Comparison of ENCODE assay signal across 9 mouse cellular contexts in the genomic region with DNA sequence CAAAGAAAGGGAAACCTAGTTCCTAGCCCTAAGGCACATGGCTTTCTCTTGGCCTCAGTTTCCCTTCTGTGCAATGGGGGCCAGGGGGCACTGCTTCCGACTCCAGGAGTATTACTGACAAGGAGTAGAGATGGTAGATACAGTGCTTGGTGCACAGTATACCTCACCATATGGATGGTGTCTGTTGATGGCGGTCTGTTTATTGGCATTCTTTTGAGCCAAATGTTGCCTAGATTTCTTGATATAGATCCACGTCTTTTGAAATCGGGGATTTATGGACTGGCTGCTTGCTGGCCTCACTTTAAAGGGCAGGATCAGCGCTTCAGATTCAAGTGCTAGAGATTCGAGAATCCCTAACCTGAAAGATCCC. TPM values are rescaled to one million over a fixed set of nuclear protein-coding genes. Genes with fewer than 3 reads are reported as not detected.
DNase-seq lines count a peak whose midpoint lies in the region; ATAC-seq lines count a peak whose summit lies in the region.
"Had no signal": no experiment of that assay in that cellular context is flagged by ENCODE, and none has a peak within 500 bp of the region (broad histone marks: within the 10 kb centered on the region; RNA-seq: fewer than 3 reads in every experiment).

No protein-coding gene starts in this region.

- peak overlapping the region in 1 of 2 experiments; percentile 13; a peak in 1 of 4 replicates for H3K4me3 ChIP-seq in heart, embryonic 14.5 days (ENCODE audit: control insufficient read depth in 1 of 2, insufficient read depth in 1 of 2, low read depth in 1 of 2, low read length in 2 of 2)
- H3K4me3 ChIP-seq in embryonic facial prominence, embryonic 10.5 days: peak overlapping the region; percentile 40
- no peak overlapping the region for H3K4me3 ChIP-seq in hindbrain, embryonic 16.5 days (ENCODE audit: low read length)
- H3K4me3 ChIP-seq in midbrain, embryonic 15.5 days: no peak overlapping the region

- H3K9me3 ChIP-seq in heart, embryonic 14.5 days (ENCODE audit: control insufficient read depth, low read length): no peaks in the 10 kb centered on the region
- no peaks in the 10 kb centered on the region for H3K9me3 ChIP-seq in embryonic facial prominence, embryonic 10.5 days
- no peaks in the 10 kb centered on the region for H3K9me3 ChIP-seq in hindbrain, embryonic 16.5 days (ENCODE audit: control insufficient read depth, low read length)
- no peaks in the 10 kb centered on the region for H3K9me3 ChIP-seq in midbrain, embryonic 15.5 days

- H3K4me1 ChIP-seq in heart, embryonic 14.5 days (ENCODE audit: control insufficient read depth in 2 of 2, insufficient read depth in 2 of 2, low read length in 2 of 2): peaks cover 75 to 84% of the 10 kb centered on the region in 2 experiments
- peaks cover 100% of the 10 kb centered on the region for H3K4me1 ChIP-seq in embryonic facial prominence, embryonic 10.5 days
- peaks cover 52% of the 10 kb centered on the region for H3K4me1 ChIP-seq in hindbrain, embryonic 16.5 days (ENCODE audit: control insufficient read depth, insufficient read depth, low read depth, low read length)
- H3K4me1 ChIP-seq in midbrain, embryonic 15.5 days: peaks cover 35% of the 10 kb centered on the region

- H3K36me3 ChIP-seq in heart, embryonic 14.5 days (ENCODE audit: control insufficient read depth, insufficient read depth, low read length): no peaks in the 10 kb centered on the region
- H3K36me3 ChIP-seq in embryonic facial prominence, embryonic 10.5 days (replicated peaks): 0 out of 2 replicates have a peak, but pooled peaks cover 3% of the 10 kb centered on the region
- H3K36me3 ChIP-seq in hindbrain, embryonic 16.5 days (ENCODE audit: control insufficient read depth, insufficient read depth, low read length): no peaks in the 10 kb centered on the region
- no peaks in the 10 kb centered on the region for H3K36me3 ChIP-seq in midbrain, embryonic 15.5 days (replicated peaks)

- 65% methylated on average over 6 of the region's 6 CpGs for WGBS in heart, embryonic 14.5 days
- WGBS in embryonic facial prominence, embryonic 10.5 days: 62% methylated on average over 6 of the region's 6 CpGs
- WGBS in hindbrain, embryonic 16.5 days: 40% methylated on average over 6 of the region's 6 CpGs
- WGBS in midbrain, embryonic 15.5 days: 60% methylated on average over 6 of the region's 6 CpGs

- peak overlapping the region; percentile 58 for H3K4me2 ChIP-seq in heart, embryonic 14.5 days (ENCODE audit: low read length)
- peak overlapping the region; percentile 53; the same call in 1 of the 2 replicates for H3K4me2 ChIP-seq in hindbrain, embryonic 16.5 days (ENCODE audit: low read length)
- peak overlapping the region; percentile 52; the same call in 1 of the 2 replicates for H3K4me2 ChIP-seq in midbrain, embryonic 15.5 days

- no peak for DNase-seq in heart, adult 8-10 months (ENCODE audit: low spot score)
- DNase-seq in embryonic facial prominence, embryonic 10.5 days (ENCODE audit: low spot score): no peak
- DNase-seq in gastrocnemius, postnatal 4 days (ENCODE audit: low spot score in 2 of 2): no peak

- no peaks in the 10 kb centered on the region for H3K27me3 ChIP-seq in heart, embryonic 14.5 days (ENCODE audit: control insufficient read depth, insufficient read depth, low read length)
- H3K27me3 ChIP-seq in embryonic facial prominence, embryonic 10.5 days (replicated peaks; ENCODE audit: low read depth, poor library complexity, severe bottlenecking): peaks cover 22% of the 10 kb centered on the region
- peaks cover 10% of the 10 kb centered on the region for H3K27me3 ChIP-seq in hindbrain, embryonic 16.5 days (replicated peaks; ENCODE audit: control insufficient read depth, insufficient read depth, low read length)
- peaks cover 15% of the 10 kb centered on the region; the same call in 1 of the 2 replicates for H3K27me3 ChIP-seq in midbrain, embryonic 15.5 days (replicated peaks)

- H3K9ac ChIP-seq in heart, embryonic 14.5 days (ENCODE audit: low read length): peak overlapping the region; percentile 60; the same call in 1 of the 2 replicates
- H3K9ac ChIP-seq in hindbrain, embryonic 16.5 days (ENCODE audit: low read depth, low read length): no peak overlapping the region
- H3K9ac ChIP-seq in midbrain, embryonic 15.5 days: no peak overlapping the region

- no peak for ATAC-seq in heart, embryonic 14.5 days (ENCODE audit: insufficient number of reproducible peaks, insufficient read depth, low FRiP score, low read depth)
- ATAC-seq in hindbrain, embryonic 16.5 days: no peak
- peak; percentile 6; the same call in 1 of the 2 replicates for ATAC-seq in midbrain, embryonic 15.5 days (replicated peaks)
- no peak for ATAC-seq in megakaryocyte progenitor cell, adult 5-6 weeks (replicated peaks; ENCODE audit: poor library complexity)
- ATAC-seq in frontal cortex, adult (ENCODE audit: low TSS enrichment): no peak

- H3K27ac ChIP-seq in heart, embryonic 14.5 days (replicated peaks in 1 of 2; ENCODE audit: control insufficient read depth in 1 of 2, insufficient read depth in 1 of 2, low read depth in 2 of 2, low read length in 2 of 2): peak overlapping the region; percentile 46 to 98; a peak in 3 of 4 replicates
- H3K27ac ChIP-seq in embryonic facial prominence, embryonic 10.5 days (replicated peaks): peak overlapping the region; percentile 83
- peak overlapping the region; percentile 85 for H3K27ac ChIP-seq in hindbrain, embryonic 16.5 days (ENCODE audit: low read depth, low read length)
- peak overlapping the region; percentile 76 for H3K27ac ChIP-seq in midbrain, embryonic 15.5 days

RNA-seq across cellular contexts. Expression of a gene that starts 18.0 kb away (rescaled TPM):
- 8.9 and 12.0 TPM in 2 replicates for polyA plus RNA-seq in heart, embryonic 14.5 days (2014; fragmentation: Nextera tagmentation; extraction: Ambion mirVana)
- 10 to 100 TPM in 2 of 4 experiments, 1 to 10 TPM in 2; 9.6 to 10.9 (median 10.1) TPM for total RNA-seq in heart, adult 8-10 months (2022)
- 17.7 and 21.4 TPM in 2 replicates for polyA plus RNA-seq in embryonic facial prominence, embryonic 10.5 days (2016; fragmentation: Nextera tagmentation; extraction: Ambion mirVana)
- 3.9 and 4.7 TPM in 2 replicates for polyA plus RNA-seq in hindbrain, embryonic 16.5 days (2015; fragmentation: Nextera tagmentation; extraction: Ambion mirVana)
- 1.9 and 2.2 TPM in 2 replicates for polyA plus RNA-seq in midbrain, embryonic 15.5 days (2015; fragmentation: Nextera tagmentation; extraction: Ambion mirVana)
- not detected in 2 replicates for total RNA-seq in megakaryocyte progenitor cell, adult 5-6 weeks (2015)
- not detected in 2 replicates for total RNA-seq in megakaryocyte progenitor cell, adult 5-6 weeks (2017)
- 10 to 100 TPM in 1 of 2 experiments, 1 to 10 TPM in 1; 8.8 to 10.7 TPM for total RNA-seq in gastrocnemius, postnatal 4 days (2021)
- total RNA-seq: hematopoietic stem cell, adult 5-6 weeks had no signal
